Mouse (Mus musculus) lung, embryonic 14.5 days (tissue): ENCODE measurements around the gene Dapp1. TPM values are rescaled to one million over a fixed set of nuclear protein-coding genes. Genes with fewer than 3 reads are reported as not detected.

Source experiments
- ATAC-seq: fragments of 200-750 bp; cut with Nextera tagmentation; 2 replicates; pipeline ENCODE4 v1.8.0; 2017; ENCODE audit warnings: mild to moderate bottlenecking, moderate TSS enrichment, moderate library complexity; ENCODE audit not compliant: insufficient read depth
- DNase-seq: peaks from one replicate; pipeline ENCODE4 v3.0.0-alpha.2; 2015
- H3K27ac ChIP-seq: fragments of 300-500 bp; sonication (generic); 2 replicates; pipeline ENCODE4 v1.5.1; 2014; ENCODE audit warnings: low read depth, mild to moderate bottlenecking, moderate library complexity
- H3K27me3 ChIP-seq: fragments of 300-500 bp; sonication (generic); 2 replicates; pipeline ENCODE4 v1.6.1; 2014; ENCODE audit warnings: low read length, control low read depth; ENCODE audit not compliant: insufficient read depth
- H3K36me3 ChIP-seq: fragments of 300-500 bp; sonication (generic); 2 replicates; pipeline ENCODE4 v1.6.1; 2014; ENCODE audit warnings: control low read depth; ENCODE audit not compliant: insufficient read depth
- H3K4me1 ChIP-seq: fragments of 300-500 bp; sonication (generic); 2 replicates; pipeline ENCODE4 v1.6.1; 2014; ENCODE audit warnings: antibody characterized with exemption, control low read depth; ENCODE audit not compliant: insufficient read depth
- H3K4me2 ChIP-seq: fragments of 300-500 bp; sonication (generic); 2 replicates; pipeline ENCODE4 v1.6.1; 2014; ENCODE audit warnings: mild to moderate bottlenecking
- H3K4me3 ChIP-seq: fragments of 300-500 bp; sonication (generic); 2 replicates; pipeline ENCODE4 v1.5.1; 2014; ENCODE audit warnings: low read depth, low read length
- H3K9ac ChIP-seq: fragments of 300-500 bp; sonication (generic); 2 replicates; pipeline ENCODE4 v1.6.1; 2014
- H3K9me3 ChIP-seq: fragments of 300-500 bp; sonication (generic); 2 replicates; pipeline ENCODE4 v1.6.1; 2016; ENCODE audit warnings: low read depth, low read length, control low read depth
- CTCF ChIP-seq: IDR thresholded peaks from 2 replicates; pipeline ENCODE4 v1.5.1; 2016; ENCODE audit warnings: antibody characterized with exemption, low read depth
- WGBS: fragments of 180-500 bp; shearing (Covaris S2); extraction: QIAGEN DNeasy Blood & Tissue Kit; methylation state at CpG from one replicate; pipeline ENCODE4 v1.1.7; 2014; 5-methylcytosine and 5-hydroxymethylcytosine counted together
- polyA plus RNA-seq: library from polyadenylated mRNA; unstranded; fragments of >200 nt; fragmentation: Nextera tagmentation; extraction: Ambion mirVana; gene quantifications from 2 replicates; pipeline ENCODE4 v1.2.1, GENCODE M21; 2014

The Dapp1 gene
- polyA plus RNA-seq, 1 experiment from 2014 or later: 8.0 TPM

GRCm38 (mm10) chr3:137938608-137939007 is 42.7 kb downstream of the Dapp1 start:
- no peaks in the 10 kb centered on the region for H3K9me3 ChIP-seq
- peak; percentile 83 for DNase-seq
- H3K9ac ChIP-seq: no peak overlapping the region
- H3K27ac ChIP-seq: no peak overlapping the region
- TF ChIP-seq CTCF: peak; percentile 51
- no peaks in the 10 kb centered on the region for H3K36me3 ChIP-seq
- peak; percentile 73 for ATAC-seq
- 46% methylated on average over 6 of the region's 6 CpGs for WGBS
- H3K27me3 ChIP-seq: no peaks in the 10 kb centered on the region
- peak overlapping the region; percentile 43 for H3K4me2 ChIP-seq
- H3K4me1 ChIP-seq: no peaks in the 10 kb centered on the region; the same call in 1 of the 2 replicates
- H3K4me3 ChIP-seq: no peak overlapping the region

DNA sequence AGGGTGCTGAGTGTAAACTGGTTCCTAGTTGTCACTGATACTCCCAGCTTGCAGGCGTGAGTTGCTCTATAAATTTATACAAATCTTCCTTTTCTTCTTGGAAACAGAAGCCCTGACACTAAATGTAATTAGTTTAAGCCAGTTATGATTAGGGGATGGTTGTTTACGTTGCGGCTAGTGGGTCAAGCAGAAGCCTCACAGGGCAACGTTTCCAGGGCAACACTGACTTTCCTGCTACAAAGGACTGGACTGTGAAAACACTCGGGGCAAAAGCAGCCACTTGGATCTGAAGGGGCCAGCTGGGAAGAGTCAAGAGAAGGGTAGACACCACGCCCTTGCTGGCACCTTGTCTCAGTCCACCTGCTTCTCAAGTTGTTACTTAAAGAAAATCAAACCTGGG is 44.8 kb downstream of the Dapp1 start:
- no peak overlapping the region for H3K4me2 ChIP-seq
- H3K4me1 ChIP-seq: no peaks in the 10 kb centered on the region; the same call in 1 of the 2 replicates
- no peak for TF ChIP-seq CTCF
- no peak overlapping the region for H3K4me3 ChIP-seq
- DNase-seq: peak; percentile 20
- H3K9ac ChIP-seq: no peak overlapping the region
- no peaks in the 10 kb centered on the region for H3K36me3 ChIP-seq
- WGBS: 19% methylated on average over 6 of the region's 6 CpGs
- no peaks in the 10 kb centered on the region for H3K27me3 ChIP-seq
- no peaks in the 10 kb centered on the region for H3K9me3 ChIP-seq
- ATAC-seq: no peak
- H3K27ac ChIP-seq: no peak overlapping the region

GRCm38 (mm10) chr3:137935570-137936525 is 45.5 kb downstream of the Dapp1 start:
- Histone ChIP-seq H3K9me3 (no peaks in the 10 kb centered on the region), H3K4me2 (no peak overlapping the region), H3K9ac (no peak overlapping the region), H3K36me3 (no peaks in the 10 kb centered on the region; the same call in 1 of the 2 replicates), H3K4me3 (no peak overlapping the region), H3K27ac (no peak overlapping the region), H3K4me1 (no peaks in the 10 kb centered on the region; the same call in 1 of the 2 replicates), H3K27me3 (no peaks in the 10 kb centered on the region)
- no peak for TF ChIP-seq CTCF
- ATAC-seq (no peak), DNase-seq (no peak)
- 30% methylated on average over 5 of the region's 5 CpGs for WGBS

DNA sequence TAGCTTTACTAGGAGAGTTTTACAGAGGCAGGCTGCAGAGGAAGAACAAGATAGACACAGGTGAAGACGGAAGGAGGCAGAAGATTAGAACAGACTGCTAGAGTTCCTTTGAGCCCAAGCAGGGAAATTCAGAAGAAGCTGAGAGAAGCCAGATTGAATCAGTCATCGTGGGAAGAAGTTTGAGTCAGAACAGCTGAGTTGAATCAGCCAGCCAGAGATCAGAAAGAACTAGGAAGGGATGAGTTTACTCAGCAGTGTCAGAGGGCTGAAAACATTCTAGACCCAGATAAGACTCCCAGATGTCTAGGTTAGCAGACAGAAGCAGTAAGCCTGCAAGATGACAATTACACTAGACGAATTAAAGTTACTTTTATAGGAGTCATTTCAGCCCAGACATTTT is 47.4 kb downstream of the Dapp1 start:
- H3K36me3 ChIP-seq: peaks cover 7% of the 10 kb centered on the region
- H3K4me1 ChIP-seq: no peaks in the 10 kb centered on the region
- H3K9ac ChIP-seq: no peak overlapping the region
- WGBS: 40% methylated on average over 3 of the region's 3 CpGs
- no peak for ATAC-seq
- no peak overlapping the region for H3K4me2 ChIP-seq
- no peaks in the 10 kb centered on the region for H3K27me3 ChIP-seq
- H3K4me3 ChIP-seq: no peak overlapping the region
- DNase-seq: peak; percentile 40
- no peaks in the 10 kb centered on the region for H3K9me3 ChIP-seq
- H3K27ac ChIP-seq: no peak overlapping the region; the same call in 1 of the 2 replicates
- TF ChIP-seq CTCF: no peak

DNA sequence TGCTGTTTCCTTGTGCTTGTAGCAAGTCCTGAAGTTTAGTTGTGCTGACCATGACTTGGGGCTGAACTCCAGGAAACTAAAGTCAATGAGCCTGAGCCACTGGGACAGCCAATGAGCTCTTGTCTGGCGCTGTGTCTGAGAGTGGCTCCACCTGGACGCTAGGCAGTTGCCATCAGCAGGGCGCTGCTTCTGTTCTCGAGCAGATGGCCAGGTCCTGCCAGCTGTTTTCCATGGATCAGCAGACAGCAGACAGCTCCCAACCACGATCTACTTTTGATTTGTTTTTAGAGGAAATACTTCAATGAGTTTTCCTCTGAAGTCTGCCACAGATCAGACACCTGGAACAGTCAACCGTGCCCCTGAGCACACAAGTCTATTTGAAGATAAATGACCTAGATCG is 48.6 kb downstream of the Dapp1 start:
- no peak for TF ChIP-seq CTCF
- ATAC-seq (peak; percentile 71; the same call in 1 of the 2 replicates), DNase-seq (peak; percentile 76)
- H3K9ac ChIP-seq: no peak overlapping the region
- H3K4me2 ChIP-seq: no peak overlapping the region
- H3K27ac ChIP-seq: no peak overlapping the region
- H3K9me3 ChIP-seq: no peaks in the 10 kb centered on the region
- no peaks in the 10 kb centered on the region for H3K27me3 ChIP-seq
- no peak overlapping the region for H3K4me3 ChIP-seq
- 27% methylated on average over 7 of the region's 7 CpGs for WGBS
- no peaks in the 10 kb centered on the region for H3K4me1 ChIP-seq
- peaks cover 13% of the 10 kb centered on the region for H3K36me3 ChIP-seq

GRCm38 (mm10) chr3:137929940-137930339 is 51.4 kb downstream of the Dapp1 start:
- no peak for DNase-seq
- H3K4me2 ChIP-seq: no peak overlapping the region
- peaks cover 38% of the 10 kb centered on the region for H3K36me3 ChIP-seq
- H3K4me1 ChIP-seq: no peaks in the 10 kb centered on the region
- TF ChIP-seq CTCF: no peak
- no peak overlapping the region for H3K9ac ChIP-seq
- H3K27me3 ChIP-seq: no peaks in the 10 kb centered on the region
- H3K9me3 ChIP-seq: no peaks in the 10 kb centered on the region
- no peak overlapping the region for H3K27ac ChIP-seq
- ATAC-seq: no peak
- no peak overlapping the region for H3K4me3 ChIP-seq
- WGBS: 89% methylated on average over 3 of the region's 3 CpGs

DNA sequence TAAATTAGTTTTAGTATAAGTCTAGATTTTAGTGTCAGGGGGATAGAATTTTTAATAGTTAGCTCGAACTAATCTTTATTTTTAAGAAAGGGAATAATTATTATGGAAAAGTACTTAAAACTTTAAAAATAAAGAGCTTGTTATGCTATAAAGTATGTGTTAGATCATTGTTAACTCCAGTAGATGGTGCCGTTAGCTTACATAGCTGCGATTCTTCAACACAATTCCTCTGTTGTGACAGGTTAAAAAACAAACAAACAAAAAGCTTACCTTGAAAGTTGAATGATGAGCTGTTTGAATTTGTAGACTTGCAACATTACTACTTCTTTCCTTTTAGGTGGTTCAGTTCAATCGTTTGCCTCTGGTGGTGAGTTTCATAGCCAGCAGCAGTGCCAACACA is 54.3 kb downstream of the Dapp1 start:
- WGBS: 83% methylated on average over 4 of the region's 4 CpGs
- Histone ChIP-seq H3K27me3 (no peaks in the 10 kb centered on the region), H3K9ac (no peak overlapping the region), H3K4me3 (no peak overlapping the region), H3K4me1 (no peaks in the 10 kb centered on the region), H3K9me3 (no peaks in the 10 kb centered on the region), H3K4me2 (no peak overlapping the region), H3K27ac (no peak overlapping the region), H3K36me3 (peaks cover 54% of the 10 kb centered on the region)
- no peak for TF ChIP-seq CTCF
- no peak for ATAC-seq
- no peak for DNase-seq
